Mouse (Mus musculus) spleen, adult 2 months (tissue): ENCODE results near the gene Srcin1.

Source experiments
- CTCF ChIP-seq: fragments of 200-500 bp; IDR thresholded peaks from 2 replicates; pipeline ENCODE4 v1.5.1; 2011; ENCODE audit warnings: mild to moderate bottlenecking, inconsistent platforms; ENCODE audit not compliant: insufficient read depth, insufficient read length, insufficient replicate concordance; ENCODE audit errors: extremely low read depth
- POLR2A ChIP-seq: fragments of 200-500 bp; IDR thresholded peaks from 2 replicates; pipeline ENCODE4 v1.6.1; 2011; ENCODE audit warnings: low read depth, low read length, inconsistent platforms

DNA sequence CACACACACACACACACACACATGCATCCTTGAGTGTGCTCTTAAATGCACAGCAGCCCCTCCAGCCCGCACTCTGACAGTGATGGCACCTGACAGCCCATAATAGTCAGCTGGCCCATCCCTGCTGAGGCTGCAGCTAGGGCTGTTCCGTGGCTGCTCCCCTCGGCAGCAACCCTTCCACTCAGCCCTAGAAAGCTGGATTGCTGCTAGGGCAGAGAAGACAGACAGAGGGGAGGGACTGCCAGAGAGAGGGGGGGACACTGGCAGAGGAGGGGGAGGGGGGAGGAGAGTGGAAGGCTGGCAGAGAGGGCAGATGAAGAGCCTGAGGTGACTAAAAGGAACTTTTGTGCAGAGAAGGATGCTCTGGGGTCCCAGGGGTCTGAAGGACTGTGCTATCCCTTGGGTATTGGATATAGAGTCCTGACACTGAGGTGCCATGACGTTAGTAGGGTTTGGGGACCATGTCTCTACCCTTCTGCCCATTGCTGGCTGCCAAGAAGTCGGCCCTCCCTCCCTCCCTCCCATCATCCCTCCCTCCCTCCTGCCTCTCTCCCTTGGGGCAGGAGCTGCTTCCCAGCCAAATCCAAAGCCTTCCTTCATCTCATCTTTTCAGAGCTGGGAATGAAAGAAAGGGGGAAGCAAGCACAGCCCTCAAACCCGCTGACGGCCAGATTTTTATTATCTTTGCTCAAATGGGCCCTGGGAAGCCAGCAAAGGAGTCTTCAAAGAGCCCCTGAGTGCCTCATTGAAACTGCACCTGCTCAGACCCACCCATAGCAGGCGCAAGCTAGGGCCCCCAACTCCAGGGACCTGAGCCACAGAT is 4.5 kb downstream of the Srcin1 start:
- TF ChIP-seq CTCF (no peak), POLR2A (no peak)
